Mouse (Mus musculus): ENCODE measurements around the gene Elp6. TPM values are rescaled to one million over a fixed set of nuclear protein-coding genes. Genes with fewer than 3 reads are reported as not detected.

The Elp6 gene
- polyA plus RNA-seq, 2 experiments: 7.5 to 8.0 TPM

- H3K4me2 ChIP-seq (ENCODE audit: low read depth): no peak overlapping the region
- ATAC-seq (ENCODE audit: insufficient read depth) (no peak), DNase-seq (ENCODE audit: low read depth in 3 of 3, low spot score in 3 of 3) (no peak)
- H3K27me3 ChIP-seq (ENCODE audit: control insufficient read depth, insufficient read depth, low read length): no peaks in the 10 kb centered on the region
- no peaks in the 10 kb centered on the region for H3K9me3 ChIP-seq (ENCODE audit: control insufficient read depth, low read length)
- no peak overlapping the region for H3K9ac ChIP-seq (replicated peaks)
- no peak overlapping the region for H3K4me3 ChIP-seq (ENCODE audit: insufficient read depth in 1 of 2, low read depth in 2 of 2, low read length in 2 of 2)
- TF ChIP-seq CTCF (IDR thresholded peaks at IDR 0.05; ENCODE audit: low read depth): no peak
- no peak for TF ChIP-seq EP300 (IDR thresholded peaks at IDR 0.05; ENCODE audit: low read depth)
- no peaks in the 10 kb centered on the region for H3K4me1 ChIP-seq (replicated peaks; ENCODE audit: control insufficient read depth in 2 of 2, insufficient read depth in 2 of 2, low read length in 1 of 2)
- H3K27ac ChIP-seq: no peak overlapping the region
- WGBS (ENCODE audit: insufficient replicate concordance): 55% methylated on average over 8 of the region's 8 CpGs
- no peaks in the 10 kb centered on the region for H3K36me3 ChIP-seq (replicated peaks; ENCODE audit: control insufficient read depth, insufficient read depth, low read depth)
These were observed 27.5 kb upstream of the Elp6 start for GRCm38 (mm10) chr9:110277431-110277881.

- H3K4me1 ChIP-seq (replicated peaks; ENCODE audit: control insufficient read depth in 2 of 2, insufficient read depth in 2 of 2, low read length in 1 of 2): no peaks in the 10 kb centered on the region
- H3K9ac ChIP-seq (replicated peaks): no peak overlapping the region
- no peak for ATAC-seq (ENCODE audit: insufficient read depth)
- no peak overlapping the region for H3K27ac ChIP-seq
- no peak for TF ChIP-seq EP300 (IDR thresholded peaks at IDR 0.05; ENCODE audit: low read depth)
- TF ChIP-seq CTCF (IDR thresholded peaks at IDR 0.05; ENCODE audit: low read depth): no peak
- H3K4me2 ChIP-seq (ENCODE audit: low read depth): no peak overlapping the region
- no peaks in the 10 kb centered on the region for H3K9me3 ChIP-seq (ENCODE audit: control insufficient read depth, low read length)
- no peak for DNase-seq (ENCODE audit: low read depth in 3 of 3, low spot score in 3 of 3)
- no peaks in the 10 kb centered on the region for H3K27me3 ChIP-seq (ENCODE audit: control insufficient read depth, insufficient read depth, low read length)
- H3K36me3 ChIP-seq (replicated peaks; ENCODE audit: control insufficient read depth, insufficient read depth, low read depth): no peaks in the 10 kb centered on the region
- no peak overlapping the region for H3K4me3 ChIP-seq (ENCODE audit: insufficient read depth in 1 of 2, low read depth in 2 of 2, low read length in 2 of 2)
- WGBS (ENCODE audit: insufficient replicate concordance): 80% methylated on average over 8 of the region's 10 CpGs
These were observed 20.8 kb upstream of the Elp6 start for GRCm38 (mm10) chr9:110284075-110284697.

GRCm38 (mm10) chr9:110287321-110287924, 17.6 kb upstream of the Elp6 start:
- no peaks in the 10 kb centered on the region for H3K9me3 ChIP-seq (ENCODE audit: control insufficient read depth, low read length)
- ATAC-seq (ENCODE audit: insufficient read depth) (no peak), DNase-seq (ENCODE audit: low read depth in 3 of 3, low spot score in 3 of 3) (no peak)
- no peak overlapping the region for H3K4me3 ChIP-seq (ENCODE audit: insufficient read depth in 1 of 2, low read depth in 2 of 2, low read length in 2 of 2)
- WGBS (ENCODE audit: insufficient replicate concordance): 74% methylated on average over 7 of the region's 7 CpGs
- H3K9ac ChIP-seq (replicated peaks): no peak overlapping the region
- no peaks in the 10 kb centered on the region for H3K36me3 ChIP-seq (replicated peaks; ENCODE audit: control insufficient read depth, insufficient read depth, low read depth)
- no peak overlapping the region for H3K27ac ChIP-seq
- TF ChIP-seq CTCF (IDR thresholded peaks at IDR 0.05; ENCODE audit: low read depth) (no peak), EP300 (IDR thresholded peaks at IDR 0.05; ENCODE audit: low read depth) (no peak)
- no peaks in the 10 kb centered on the region for H3K4me1 ChIP-seq (replicated peaks; ENCODE audit: control insufficient read depth in 2 of 2, insufficient read depth in 2 of 2, low read length in 1 of 2)
- no peak overlapping the region for H3K4me2 ChIP-seq (ENCODE audit: low read depth)
- no peaks in the 10 kb centered on the region for H3K27me3 ChIP-seq (ENCODE audit: control insufficient read depth, insufficient read depth, low read length)

- ATAC-seq (ENCODE audit: insufficient read depth) (no peak), DNase-seq (ENCODE audit: low read depth in 3 of 3, low spot score in 3 of 3) (no peak)
- no peaks in the 10 kb centered on the region for H3K9me3 ChIP-seq (ENCODE audit: control insufficient read depth, low read length)
- H3K4me1 ChIP-seq (replicated peaks; ENCODE audit: control insufficient read depth in 2 of 2, insufficient read depth in 2 of 2, low read length in 1 of 2): no peaks in the 10 kb centered on the region
- WGBS (ENCODE audit: insufficient replicate concordance): 66% methylated on average over 12 of the region's 12 CpGs
- H3K4me2 ChIP-seq (ENCODE audit: low read depth): no peak overlapping the region
- H3K36me3 ChIP-seq (replicated peaks; ENCODE audit: control insufficient read depth, insufficient read depth, low read depth): no peaks in the 10 kb centered on the region
- H3K4me3 ChIP-seq (ENCODE audit: insufficient read depth in 1 of 2, low read depth in 2 of 2, low read length in 2 of 2): no peak overlapping the region
- no peak overlapping the region for H3K27ac ChIP-seq
- H3K9ac ChIP-seq (replicated peaks): no peak overlapping the region
- H3K27me3 ChIP-seq (ENCODE audit: control insufficient read depth, insufficient read depth, low read length): no peaks in the 10 kb centered on the region
- TF ChIP-seq EP300 (IDR thresholded peaks at IDR 0.05; ENCODE audit: low read depth) (no peak), CTCF (IDR thresholded peaks at IDR 0.05; ENCODE audit: low read depth) (no peak)
These were observed 11.7 kb upstream of the Elp6 start for GRCm38 (mm10) chr9:110293254-110293718.

GRCm38 (mm10) chr9:110293873-110294415, 11.0 kb upstream of the Elp6 start:
- no peak for DNase-seq (ENCODE audit: low read depth in 3 of 3, low spot score in 3 of 3)
- H3K9ac ChIP-seq (replicated peaks): no peak overlapping the region
- no peaks in the 10 kb centered on the region for H3K27me3 ChIP-seq (ENCODE audit: control insufficient read depth, insufficient read depth, low read length)
- TF ChIP-seq EP300 (IDR thresholded peaks at IDR 0.05; ENCODE audit: low read depth): no peak
- TF ChIP-seq CTCF (IDR thresholded peaks at IDR 0.05; ENCODE audit: low read depth): no peak
- 77% methylated on average over 13 of the region's 13 CpGs for WGBS (ENCODE audit: insufficient replicate concordance)
- H3K36me3 ChIP-seq (replicated peaks; ENCODE audit: control insufficient read depth, insufficient read depth, low read depth): no peaks in the 10 kb centered on the region
- H3K27ac ChIP-seq: no peak overlapping the region
- no peak for ATAC-seq (ENCODE audit: insufficient read depth)
- no peak overlapping the region for H3K4me2 ChIP-seq (ENCODE audit: low read depth)
- no peaks in the 10 kb centered on the region for H3K9me3 ChIP-seq (ENCODE audit: control insufficient read depth, low read length)
- no peaks in the 10 kb centered on the region for H3K4me1 ChIP-seq (replicated peaks; ENCODE audit: control insufficient read depth in 2 of 2, insufficient read depth in 2 of 2, low read length in 1 of 2)
- H3K4me3 ChIP-seq (ENCODE audit: insufficient read depth in 1 of 2, low read depth in 2 of 2, low read length in 2 of 2): no peak overlapping the region

Measured in liver, embryonic 14.5 days (tissue).